Mouse (Mus musculus) retina, adult 2 months (tissue): ENCODE results near the gene Efhd1.

Experiments
- DNase-seq: peaks from one replicate; pipeline ENCODE4 v3.0.0-alpha.2; 2012; ENCODE audit warnings: low read depth, low spot score

Gene Efhd1

GRCm38 (mm10) chr1:87264134-87265006 is at the start of gene Efhd1:
Gene Efhd1, plus strand, starts transcription at chr1:87264363.
- no peak for DNase-seq

GRCm38 (mm10) chr1:87214748-87215147 is 49.4 kb upstream of the Efhd1 start:
- no peak for DNase-seq

GRCm38 (mm10) chr1:87217938-87218337 is 46.2 kb upstream of the Efhd1 start:
- DNase-seq: no peak

GRCm38 (mm10) chr1:87225739-87226138 is 38.4 kb upstream of the Efhd1 start:
- no peak for DNase-seq

- DNase-seq: no peak
Measured at GRCm38 (mm10) chr1:87226409-87227159, 37.6 kb upstream of the Efhd1 start.

- DNase-seq: no peak
Measured at GRCm38 (mm10) chr1:87227160-87227550, 37.0 kb upstream of the Efhd1 start.

GRCm38 (mm10) chr1:87230606-87231005 is 33.6 kb upstream of the Efhd1 start:
- no peak for DNase-seq

- no peak for DNase-seq
Measured at GRCm38 (mm10) chr1:87232197-87232596, 32.0 kb upstream of the Efhd1 start.

- no peak for DNase-seq
Measured at GRCm38 (mm10) chr1:87239056-87239455, 25.1 kb upstream of the Efhd1 start.

- DNase-seq: no peak
Measured at GRCm38 (mm10) chr1:87243021-87243420, 21.1 kb upstream of the Efhd1 start.

GRCm38 (mm10) chr1:87245430-87245829 is 18.7 kb upstream of the Efhd1 start:
- no peak for DNase-seq

- peak; percentile 43 for DNase-seq
Measured at GRCm38 (mm10) chr1:87245929-87246815, 18.0 kb upstream of the Efhd1 start.

GRCm38 (mm10) chr1:87252040-87252609 is 12.0 kb upstream of the Efhd1 start:
- no peak for DNase-seq

GRCm38 (mm10) chr1:87255173-87255572 is 9.0 kb upstream of the Efhd1 start:
- DNase-seq: no peak

GRCm38 (mm10) chr1:87257691-87258090 is 6.5 kb upstream of the Efhd1 start:
- DNase-seq: no peak

GRCm38 (mm10) chr1:87258484-87258883 is 5.7 kb upstream of the Efhd1 start:
- no peak for DNase-seq

GRCm38 (mm10) chr1:87259316-87259715 is 4.8 kb upstream of the Efhd1 start:
- DNase-seq: no peak

GRCm38 (mm10) chr1:87263257-87263656 is 906 bp upstream of the Efhd1 start:
- DNase-seq: no peak

- no peak for DNase-seq
Measured at GRCm38 (mm10) chr1:87263796-87264133, 398 bp upstream of the Efhd1 start.

GRCm38 (mm10) chr1:87265200-87265599 is 1.0 kb downstream of the Efhd1 start:
- DNase-seq: no peak

GRCm38 (mm10) chr1:87266296-87267090 is 2.3 kb downstream of the Efhd1 start:
- no peak for DNase-seq
